Mouse (Mus musculus): ENCODE measurements around the gene Kitl. TPM values are rescaled to one million over a fixed set of nuclear protein-coding genes. Genes with fewer than 3 reads are reported as not detected.

Gene Kitl
- total RNA-seq, 2 experiments from 2014 or later, result 0.47 to 0.48 TPM

GRCm38 (mm10) chr10:100101115-100101514 lies 85.7 kb downstream of the Kitl start:
- no peak for ATAC-seq (ENCODE audit: poor library complexity, severe bottlenecking)

- ATAC-seq (ENCODE audit: poor library complexity, severe bottlenecking), result no peak
Observed at GRCm38 (mm10) chr10:100111209-100111608, 95.8 kb downstream of the Kitl start.

- no peak for ATAC-seq (ENCODE audit: poor library complexity, severe bottlenecking)
Observed at GRCm38 (mm10) chr10:100115570-100115969, 100.1 kb downstream of the Kitl start.

- no peak for ATAC-seq (ENCODE audit: poor library complexity, severe bottlenecking)
Observed at GRCm38 (mm10) chr10:100124452-100124851, 109.0 kb downstream of the Kitl start.

- no peak for ATAC-seq (ENCODE audit: poor library complexity, severe bottlenecking)
Observed at GRCm38 (mm10) chr10:100127837-100128743, 112.7 kb downstream of the Kitl start.

GRCm38 (mm10) chr10:100131657-100132056 lies 116.2 kb downstream of the Kitl start:
- no peak for ATAC-seq (ENCODE audit: poor library complexity, severe bottlenecking)

GRCm38 (mm10) chr10:100132304-100132703 lies 116.9 kb downstream of the Kitl start:
- no peak for ATAC-seq (ENCODE audit: poor library complexity, severe bottlenecking)

- no peak for ATAC-seq (ENCODE audit: poor library complexity, severe bottlenecking)
Observed at GRCm38 (mm10) chr10:100138552-100138951, 123.1 kb downstream of the Kitl start.

GRCm38 (mm10) chr10:100148123-100148522 lies 132.7 kb downstream of the Kitl start:
- no peak for ATAC-seq (ENCODE audit: poor library complexity, severe bottlenecking)
